Mouse (Mus musculus): Measurements from ENCODE around the gene Pcnt.

- TF ChIP-seq CTCF (IDR thresholded peaks at IDR 0.05; ENCODE audit: low read depth) (no peak), EP300 (IDR thresholded peaks at IDR 0.05; ENCODE audit: low read depth) (no peak)
These were observed 114.0 kb downstream of the Pcnt start for GRCm38 (mm10) chr10:76328574-76328973.
